Mouse (Mus musculus) thymus, adult 2 months (tissue): ENCODE data around the gene Galnt10.

Source experiments
- CTCF ChIP-seq: fragments of 200-500 bp; IDR thresholded peaks from 2 replicates; pipeline ENCODE4 v1.5.1; 2012; ENCODE audit warnings: mild to moderate bottlenecking, control low read depth, low read length, moderate library complexity, borderline replicate concordance; ENCODE audit not compliant: control insufficient read depth, poor library complexity, insufficient read depth; ENCODE audit errors: extremely low read depth
- POLR2A ChIP-seq: fragments of 200-500 bp; IDR thresholded peaks from 2 replicates; pipeline ENCODE4 v1.6.1; 2012; ENCODE audit warnings: mild to moderate bottlenecking, low read length, control low read depth, moderate library complexity; ENCODE audit not compliant: control insufficient read depth, poor library complexity, insufficient read depth; ENCODE audit errors: extremely low read depth

GRCm38 (mm10) chr11:57621876-57622275 lies 23.4 kb upstream of the Galnt10 start:
- TF ChIP-seq CTCF: no peak
- no peak for TF ChIP-seq POLR2A
